Mouse (Mus musculus) spleen, postnatal 10 days (tissue): ENCODE data around the gene Cacna1c.
A peak's percentile ranks its signal among the peaks of the same experiment; 100 is the strongest.

Source experiments
- DNase-seq, 2 experiments: peaks; one replicate each; pipeline ENCODE4 v3.0.0; 2021 to 2022; ENCODE audit warnings: low spot score in 2 of 2

Cacna1c gene

DNA sequence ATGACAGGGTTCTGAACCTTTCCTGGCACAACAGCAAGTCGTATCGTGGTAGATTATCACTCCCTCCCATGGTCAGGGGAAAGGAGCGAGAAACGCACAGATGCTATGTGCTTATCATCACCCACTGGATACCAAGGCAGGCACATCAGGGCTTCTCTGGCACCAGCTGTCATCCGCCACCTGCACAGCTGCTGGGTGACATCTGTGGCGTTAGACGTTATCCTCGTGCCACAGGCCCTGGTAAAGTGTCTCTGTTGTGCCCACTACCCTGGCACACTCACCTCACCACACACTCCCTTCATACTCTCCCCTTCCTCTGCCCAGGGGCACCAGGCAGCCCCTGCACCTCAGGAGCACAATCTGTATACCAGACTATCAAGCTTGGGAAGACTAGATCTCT is 137.8 kb downstream of the Cacna1c start:
- no peak for DNase-seq

DNA sequence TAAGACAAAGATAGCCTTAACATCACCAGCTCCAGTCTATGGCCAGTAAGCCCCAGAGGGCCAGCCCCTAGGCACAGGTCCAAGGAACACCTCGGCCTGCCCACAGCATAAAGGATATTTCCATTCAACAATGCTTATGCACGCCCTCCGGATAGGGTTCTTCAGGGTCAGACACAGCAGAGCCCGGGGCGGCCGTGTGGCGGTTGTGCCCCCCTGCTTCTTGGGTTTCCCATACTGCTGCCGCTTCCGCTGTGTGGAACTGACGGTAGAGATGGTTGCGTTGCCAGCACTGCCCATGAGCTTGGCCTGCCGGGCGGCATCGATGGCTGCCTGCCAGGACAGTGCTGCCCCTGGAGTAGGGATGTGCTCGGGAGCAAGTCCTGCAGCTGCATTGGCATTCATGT is 139.1 kb downstream of the Cacna1c start:
- DNase-seq, result no peak

DNA sequence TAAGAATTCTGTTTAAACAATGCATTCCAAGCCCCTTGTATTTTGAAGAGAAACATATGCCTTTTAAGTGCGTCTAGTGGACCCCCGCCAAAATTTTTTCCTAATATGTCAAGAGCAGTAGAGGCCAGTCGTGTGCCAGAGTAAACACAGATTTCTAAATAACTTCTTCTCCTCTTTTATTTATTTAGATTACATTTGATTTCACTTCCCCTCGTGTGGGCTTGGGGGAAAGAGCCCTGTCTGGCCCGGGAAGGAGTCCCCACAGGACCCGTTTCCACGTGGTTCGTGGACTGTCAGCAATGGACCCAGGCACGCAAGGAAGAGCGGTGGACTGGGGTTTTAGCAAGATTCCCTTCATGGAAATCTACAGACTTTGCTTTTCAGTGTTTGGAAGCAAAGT is 143.4 kb downstream of the Cacna1c start:
- no peak for DNase-seq

DNA sequence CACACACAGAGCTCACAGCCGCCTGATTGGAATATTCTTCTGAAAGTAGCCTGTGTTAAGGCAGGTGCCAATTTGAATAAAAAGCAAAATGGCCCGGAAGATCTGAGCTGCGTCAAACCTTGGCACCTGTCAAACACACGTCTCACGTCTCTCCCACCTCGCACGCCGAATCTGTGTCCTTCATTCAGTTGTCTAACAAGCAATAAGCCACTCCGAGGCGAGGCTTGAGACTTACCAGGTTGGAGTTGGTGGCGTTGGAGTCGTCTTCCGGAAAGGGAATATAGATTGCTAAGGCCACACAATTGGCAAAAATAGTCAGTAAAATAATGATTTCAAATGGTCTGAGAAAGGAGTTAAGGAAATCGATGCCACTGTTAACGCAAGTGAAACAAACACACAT is 143.9 kb downstream of the Cacna1c start:
- DNase-seq, result no peak

DNA sequence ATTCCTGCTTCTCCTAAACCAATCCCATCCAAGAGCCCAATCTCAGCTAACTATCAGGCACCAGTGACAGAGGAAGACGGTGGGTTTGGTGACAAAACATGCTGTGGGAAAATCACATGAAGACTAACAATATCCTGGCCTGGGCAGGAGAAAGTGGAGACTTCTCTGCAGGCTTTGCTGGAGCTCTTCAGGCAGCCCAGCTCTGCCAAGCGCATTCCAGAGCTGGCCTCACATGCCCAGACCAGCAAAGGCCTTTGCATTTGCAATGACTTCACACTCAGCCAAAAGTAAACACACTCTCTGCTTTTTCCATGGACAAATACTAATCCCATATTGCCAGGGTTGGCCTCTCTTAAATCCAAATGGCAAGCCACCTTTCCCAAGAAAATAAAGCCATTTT is 144.5 kb downstream of the Cacna1c start:
- no peak for DNase-seq

DNA sequence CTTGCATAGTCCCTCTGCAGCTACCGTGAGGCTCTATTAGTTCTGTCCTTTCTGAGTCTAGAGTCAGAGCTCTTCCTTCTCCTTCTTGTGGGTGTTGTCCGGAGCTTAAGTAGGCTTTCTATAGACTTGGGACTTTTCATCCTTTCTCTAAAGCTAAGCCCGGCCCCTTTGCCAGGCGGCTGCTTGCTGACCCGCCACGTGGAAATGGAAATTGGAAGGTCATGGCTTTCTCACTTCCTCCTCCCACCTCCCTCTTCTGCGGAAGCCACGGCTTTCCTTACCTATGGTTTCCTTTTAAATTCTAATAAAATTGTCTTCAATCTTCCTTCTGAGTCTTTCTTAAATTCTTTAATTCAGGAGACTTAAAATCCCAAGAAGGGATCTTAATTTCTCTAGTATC is 148.9 kb downstream of the Cacna1c start:
- DNase-seq, result no peak

DNA sequence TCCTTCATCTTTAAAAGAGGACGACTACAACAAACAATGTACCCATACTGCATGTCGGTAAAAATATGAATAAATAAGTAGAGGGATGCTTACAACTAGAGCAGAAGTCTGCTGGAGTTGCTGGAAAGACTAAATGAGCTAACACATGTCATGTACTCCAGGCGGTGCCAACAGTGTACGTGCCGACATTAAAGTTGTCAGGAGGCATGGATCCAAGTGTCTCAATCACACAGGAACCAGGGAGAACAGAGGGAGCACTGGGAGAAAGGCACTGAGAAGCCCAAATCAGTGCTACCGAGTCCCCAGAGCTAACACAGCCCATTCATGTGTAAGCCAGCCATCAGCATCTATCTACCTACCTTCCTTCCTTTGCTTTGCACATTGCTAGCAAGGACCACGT is 150.7 kb downstream of the Cacna1c start:
- DNase-seq, result no peak

DNA sequence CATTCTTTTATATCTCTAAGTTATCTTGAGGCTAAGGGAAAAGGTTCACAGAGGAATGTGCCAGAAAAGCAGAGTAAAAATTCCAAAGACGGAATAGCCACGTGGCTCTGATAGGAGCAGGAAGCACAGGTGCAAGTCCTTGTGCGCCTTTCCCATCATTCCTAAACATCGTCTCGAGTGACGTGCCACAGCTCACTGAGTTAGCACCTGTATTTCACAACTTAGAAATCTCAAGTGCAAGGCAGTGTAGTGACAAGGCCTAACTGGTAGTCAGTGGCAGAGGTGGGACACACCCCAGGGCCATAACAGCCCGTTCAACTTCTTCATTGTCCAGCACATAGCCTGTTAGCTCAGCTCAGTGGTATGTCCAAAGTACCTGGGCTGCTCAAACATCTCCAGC is 152.1 kb downstream of the Cacna1c start:
- DNase-seq, result no peak

DNA sequence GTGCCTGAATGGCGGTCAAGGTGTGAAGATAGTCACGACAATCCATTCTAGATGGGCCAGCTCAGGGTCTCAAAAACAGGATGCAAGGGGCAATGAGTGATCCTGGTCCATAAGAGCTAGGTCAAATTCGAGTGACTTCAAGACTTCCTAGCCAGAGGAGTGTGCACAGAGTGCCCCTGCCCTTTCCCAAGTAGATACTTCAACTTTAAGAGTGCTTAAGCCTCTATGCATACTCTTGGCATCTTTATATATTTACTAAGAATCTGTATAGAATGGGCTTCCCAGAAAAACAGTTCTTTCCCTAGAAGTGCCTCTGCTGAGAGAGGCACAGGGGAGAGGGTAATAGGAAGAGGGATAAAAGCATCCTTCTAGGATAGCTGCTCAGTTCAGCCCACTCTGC is 153.4 kb downstream of the Cacna1c start:
- no peak for DNase-seq

DNA sequence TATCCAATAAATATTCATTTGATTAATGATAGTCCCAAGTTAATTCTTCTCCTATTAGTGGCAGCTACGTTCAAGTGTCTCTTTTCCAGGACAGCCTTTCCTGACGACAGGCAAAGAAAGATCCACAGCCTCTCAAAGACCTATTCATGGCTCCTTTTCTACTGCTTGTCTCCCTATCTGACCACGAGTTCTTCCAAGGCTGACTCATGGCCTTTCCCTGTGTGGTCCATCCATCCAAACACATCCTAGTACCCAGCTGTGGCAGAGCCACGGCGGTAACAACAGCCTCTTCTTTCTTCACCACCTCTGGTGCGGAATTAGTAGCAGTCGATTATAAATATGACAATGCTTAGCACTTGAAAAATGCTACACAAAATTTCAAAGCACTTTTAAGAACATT is 155.3 kb downstream of the Cacna1c start:
- no peak for DNase-seq

DNA sequence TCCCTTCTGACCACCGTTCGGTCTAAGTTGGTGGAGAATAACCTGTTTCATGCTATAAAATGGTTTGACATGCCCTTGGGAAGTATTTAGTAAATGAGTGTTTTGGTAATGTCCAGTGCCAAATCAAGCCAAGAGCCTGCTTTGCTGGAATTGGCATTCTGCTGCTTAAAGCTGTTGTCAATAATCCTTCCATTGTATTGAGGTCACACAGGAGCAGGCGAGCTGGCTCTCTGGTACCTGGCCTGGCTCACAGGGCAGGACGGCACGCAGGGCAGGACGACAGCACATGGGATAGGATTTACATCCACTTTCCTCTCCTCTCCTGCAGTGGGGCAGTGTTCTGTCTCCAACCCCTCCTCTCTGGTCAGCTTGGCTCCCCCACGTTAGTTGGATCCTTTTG is 156.4 kb downstream of the Cacna1c start:
- no peak for DNase-seq

DNA sequence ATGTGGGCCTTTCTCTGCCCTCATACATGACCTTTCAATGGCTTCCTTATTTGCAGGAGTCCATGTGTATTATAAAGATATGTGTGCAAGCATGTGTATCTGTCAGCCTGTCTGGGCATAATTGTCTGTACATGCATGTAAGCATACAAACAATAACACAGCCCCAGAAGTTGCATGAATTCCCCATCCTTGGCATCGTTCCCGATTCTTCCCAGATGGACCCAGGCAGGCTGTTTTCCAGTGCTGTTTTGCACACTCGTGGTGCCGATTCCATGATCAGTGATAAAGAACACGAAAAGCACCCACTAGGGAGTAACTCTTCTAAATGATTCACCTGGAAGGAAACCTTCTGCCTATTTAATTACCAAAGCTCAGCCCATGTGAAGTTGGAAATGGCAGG is 156.9 kb downstream of the Cacna1c start:
- no peak for DNase-seq

DNA sequence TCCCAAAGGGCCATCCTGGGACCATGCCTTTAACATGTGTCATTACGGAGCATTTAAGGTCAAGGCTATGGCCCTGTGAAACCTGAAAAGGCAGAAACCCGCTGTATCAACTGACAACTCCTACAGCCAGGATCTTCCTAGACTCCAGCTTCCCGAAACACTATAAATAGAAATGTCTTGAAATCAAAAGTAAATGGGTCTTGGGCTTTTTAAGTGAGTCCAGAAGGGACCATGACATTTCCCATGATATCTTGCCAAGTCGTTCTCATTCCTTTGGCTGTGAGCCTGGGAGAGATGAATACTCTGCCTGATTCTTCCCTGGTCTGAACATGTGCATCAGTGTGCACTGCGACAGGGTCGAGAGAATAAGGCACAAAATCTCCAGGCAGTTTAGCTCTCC is 158.4 kb downstream of the Cacna1c start:
- DNase-seq, result no peak

DNA sequence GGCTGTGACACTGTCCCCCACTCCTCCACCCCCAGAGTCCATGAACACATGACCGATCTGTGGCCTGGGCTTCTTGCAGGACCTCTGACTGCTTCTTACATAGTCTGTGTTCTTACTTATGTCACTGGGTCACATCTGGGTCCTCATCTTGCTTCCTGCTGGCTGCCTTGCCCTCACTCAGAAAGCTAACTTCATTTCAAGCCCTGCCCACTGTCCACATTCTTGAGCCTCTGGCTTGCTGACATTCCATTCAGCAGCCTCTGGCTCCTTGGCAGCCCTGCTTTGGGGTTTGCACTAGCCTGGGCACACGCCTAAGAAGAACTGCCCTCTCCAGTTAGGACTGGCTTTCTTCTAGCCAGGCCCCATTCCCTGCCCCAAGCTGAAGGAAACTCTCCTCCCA is 159.2 kb downstream of the Cacna1c start:
- no peak for DNase-seq

DNA sequence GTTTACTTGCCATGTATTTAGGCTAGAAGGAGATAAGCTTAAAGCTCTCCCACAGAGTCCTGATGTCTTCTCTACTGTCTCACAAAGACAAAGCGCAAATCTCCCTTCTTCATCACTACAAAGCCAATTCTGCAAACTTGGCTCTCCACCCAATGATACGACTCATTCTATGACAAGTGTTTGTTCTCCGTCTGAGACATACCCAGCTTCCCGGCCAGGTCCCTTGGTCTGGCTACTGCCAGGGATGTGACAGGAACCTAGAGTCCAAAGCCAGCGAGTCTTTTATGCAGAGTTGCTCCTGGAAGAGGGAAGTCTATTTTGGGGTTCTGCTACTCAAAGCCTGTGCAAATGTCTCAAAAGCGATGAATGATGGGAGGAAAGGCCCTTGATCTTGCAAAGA is 160.9 kb downstream of the Cacna1c start:
- no peak for DNase-seq

DNA sequence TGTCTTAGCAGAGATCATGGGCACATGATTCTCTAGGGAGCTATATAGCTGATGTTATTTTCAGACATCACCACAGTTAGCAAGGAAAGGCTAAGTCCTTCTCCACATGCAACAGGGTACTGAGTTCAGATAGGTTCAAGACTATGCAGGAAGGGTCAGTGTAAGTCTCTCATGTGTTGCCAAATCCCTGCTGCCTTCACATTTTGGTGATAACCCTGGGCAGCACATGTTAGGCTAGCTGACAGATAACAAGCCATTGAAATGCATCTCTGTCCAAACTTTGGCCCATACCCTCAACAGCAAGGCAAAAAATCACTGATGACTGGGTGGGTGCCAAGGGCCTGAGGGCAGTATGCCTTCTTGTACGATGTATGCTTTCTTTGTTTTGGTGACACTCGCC is 161.3 kb downstream of the Cacna1c start:
- no peak for DNase-seq

DNA sequence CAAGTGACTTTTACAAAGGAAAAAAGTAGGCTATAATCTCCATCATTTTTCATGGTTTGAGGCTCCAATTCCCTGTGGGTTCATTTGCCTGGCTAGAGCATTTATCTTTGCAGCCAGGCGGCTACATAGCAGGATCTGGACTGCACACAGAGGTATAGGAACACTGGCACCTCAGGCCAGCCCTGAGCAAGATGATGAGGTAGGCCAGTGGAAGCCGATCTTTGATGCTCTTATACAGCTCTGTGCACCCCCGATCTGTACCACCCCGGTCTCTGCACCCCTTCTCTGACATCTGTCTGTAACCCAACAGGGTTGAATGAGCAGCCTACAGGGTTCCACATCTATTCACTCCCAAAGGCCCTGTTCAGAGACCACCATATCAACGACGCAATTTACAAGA is 168.3 kb downstream of the Cacna1c start:
- no peak for DNase-seq

DNA sequence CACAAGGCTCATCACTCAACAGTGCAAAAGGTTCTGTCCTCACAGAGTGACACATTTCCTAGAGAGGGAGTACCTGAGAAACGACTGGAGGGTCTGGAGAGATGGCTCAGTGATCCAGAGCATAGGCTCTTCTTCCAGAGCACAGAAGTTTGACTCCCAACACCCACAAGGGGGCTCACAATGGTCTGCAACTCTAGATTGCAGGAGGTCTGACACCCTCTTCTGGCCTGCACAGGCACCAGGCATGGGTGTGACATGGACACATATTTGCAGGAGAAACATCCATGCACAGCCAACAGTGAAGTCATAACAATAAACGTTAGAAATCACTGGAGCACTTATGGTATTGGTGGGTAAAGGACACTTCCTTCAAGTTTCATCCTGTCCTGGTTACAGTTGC is 173.4 kb downstream of the Cacna1c start:
- DNase-seq, result no peak

DNA sequence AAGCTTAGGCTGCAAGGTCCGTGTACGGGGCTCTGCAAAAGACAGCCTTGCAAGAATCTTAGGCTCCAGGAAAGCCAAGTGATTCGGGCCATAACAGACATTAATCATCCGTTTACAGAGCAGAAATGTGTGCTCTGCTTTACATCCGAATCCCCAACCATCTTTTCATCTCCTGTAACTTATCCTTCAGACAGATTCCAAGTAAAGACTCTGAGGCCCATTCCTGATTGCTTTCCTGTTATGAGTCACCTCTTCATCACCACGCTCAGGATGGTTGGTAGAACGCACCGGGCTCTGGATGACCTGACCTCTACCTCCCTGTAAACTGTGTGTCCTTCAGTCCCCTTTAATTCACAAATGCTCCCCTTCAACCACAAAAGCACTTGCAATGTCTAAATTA is 175.0 kb downstream of the Cacna1c start:
- no peak for DNase-seq

DNA sequence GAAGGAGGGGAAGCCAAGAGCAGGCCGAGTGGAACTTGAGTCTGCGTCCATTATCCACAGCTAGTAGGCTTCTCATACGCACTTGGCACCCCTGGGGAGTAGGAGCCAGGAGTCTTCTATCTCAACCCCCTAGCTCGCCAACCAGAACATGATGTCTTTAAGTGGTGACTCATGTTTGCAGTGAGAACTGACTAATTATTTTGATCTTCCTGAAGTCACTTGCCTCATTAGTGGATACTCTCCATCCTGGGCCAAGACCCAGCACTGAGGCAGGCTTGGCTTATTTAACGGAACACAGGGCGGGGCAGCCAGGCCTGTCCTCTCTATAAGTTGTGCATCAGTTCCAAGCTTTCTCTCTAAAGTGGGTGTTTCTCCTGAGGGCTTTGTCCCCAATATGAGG is 177.3 kb downstream of the Cacna1c start:
- no peak for DNase-seq

DNA sequence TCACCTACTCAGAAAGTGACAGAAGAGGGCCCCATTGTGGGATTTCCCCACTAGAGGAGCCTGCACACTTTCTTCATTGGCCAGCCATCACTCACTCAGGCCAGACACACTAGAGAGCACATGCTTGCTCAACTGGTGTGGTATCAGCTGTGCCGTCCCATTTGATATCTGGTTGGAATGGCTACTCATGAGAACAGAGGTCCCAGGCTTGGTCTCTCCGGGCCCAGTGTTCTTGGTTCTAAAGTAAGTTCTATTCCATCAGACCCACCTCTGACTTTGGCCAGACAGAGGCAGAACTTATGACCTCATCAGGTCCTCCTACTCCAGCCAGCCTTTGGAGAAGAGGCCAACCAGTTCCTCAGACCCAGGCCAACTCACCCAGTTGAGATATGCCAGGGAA is 178.0 kb downstream of the Cacna1c start:
- DNase-seq, result no peak

DNA sequence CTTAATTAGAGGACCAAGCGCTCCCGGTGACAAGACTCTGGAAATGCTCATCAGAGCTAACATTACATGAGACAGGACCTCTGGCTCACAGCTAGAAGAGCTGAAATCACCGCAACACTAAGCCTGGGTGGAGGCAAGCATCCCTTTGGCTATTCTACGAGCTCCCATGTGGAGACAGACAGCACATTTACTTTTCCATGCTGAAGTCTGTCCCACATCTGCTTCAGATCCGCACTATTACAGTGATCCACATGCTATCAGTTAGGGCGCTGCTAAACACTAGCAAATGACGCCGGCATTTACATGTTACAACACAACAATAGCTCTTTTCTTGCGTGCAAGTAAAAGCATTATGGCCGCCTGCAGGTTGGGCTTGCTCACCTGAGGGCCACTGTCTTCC is 178.7 kb downstream of the Cacna1c start:
- no peak for DNase-seq

DNA sequence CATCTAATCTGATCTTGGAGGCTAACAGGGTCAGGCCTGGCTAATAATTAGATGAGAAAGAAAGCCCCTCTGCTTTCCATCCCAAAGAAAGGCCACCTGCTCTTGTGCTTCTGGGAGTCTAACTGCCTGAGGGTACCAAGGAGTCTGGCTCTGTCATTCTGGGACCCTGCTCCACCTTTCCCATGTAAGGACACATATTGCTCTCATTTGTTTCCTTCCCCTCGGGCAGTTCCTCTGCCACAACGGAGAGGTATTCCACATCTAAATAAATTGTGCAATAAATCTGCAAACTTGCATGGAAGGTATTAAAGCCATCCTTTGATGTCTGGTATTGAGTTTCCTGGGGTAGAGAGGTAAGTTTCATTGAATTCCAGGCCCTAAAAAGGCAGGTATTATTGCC is 180.9 kb downstream of the Cacna1c start:
- no peak for DNase-seq

DNA sequence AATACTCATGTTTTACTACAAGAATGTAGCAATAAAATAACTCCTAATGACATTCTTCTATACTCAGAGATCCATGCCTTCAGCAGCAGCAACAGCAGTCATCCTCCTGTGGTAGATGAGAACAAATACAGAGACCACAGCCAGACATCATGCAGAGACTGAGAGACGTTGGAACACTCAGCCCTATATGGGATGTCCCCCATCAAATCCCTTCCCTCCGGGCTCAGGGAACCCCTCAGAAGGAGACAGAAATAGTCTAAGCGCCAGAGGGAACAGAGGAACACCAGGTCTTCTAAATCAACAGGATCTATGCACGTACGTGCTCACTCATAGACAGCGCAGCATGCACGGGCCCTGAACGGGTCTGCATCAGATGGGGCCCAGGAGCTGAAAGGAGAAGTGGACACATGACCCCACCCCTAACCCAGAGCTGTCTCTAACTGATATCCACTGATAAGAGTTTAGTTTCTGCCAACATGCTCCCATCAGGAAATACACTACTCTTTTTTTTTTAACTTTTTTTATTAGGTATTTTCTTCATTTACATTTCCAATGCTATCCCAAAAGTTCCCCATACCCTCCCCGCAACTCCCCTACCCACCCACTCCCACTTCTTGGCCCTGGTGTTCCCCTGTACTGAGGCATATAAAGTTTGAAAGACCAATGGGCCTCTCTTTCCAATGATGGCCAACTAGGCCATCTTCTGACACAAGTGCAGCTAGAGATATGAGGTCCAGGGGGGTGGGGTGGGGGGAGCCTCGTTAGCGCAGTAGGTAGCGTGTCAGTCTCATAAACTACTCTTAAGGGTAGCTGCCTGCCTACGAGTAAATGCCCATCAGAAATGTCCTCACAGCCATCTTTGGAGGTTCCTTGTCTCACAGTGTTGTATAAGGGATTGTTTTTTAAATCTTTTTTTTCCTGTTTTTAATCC is 182.8 kb downstream of the Cacna1c start:
- peak in 1 of 2 experiments; percentile 12 for DNase-seq
